Mouse (Mus musculus) urinary bladder, postnatal 36 days (tissue): ENCODE data around the gene Slc29a1.

ENCODE experiments used
- DNase-seq, 2 experiments: peaks; one replicate each; pipeline ENCODE4 v3.0.0; 2022; ENCODE audit warnings: low spot score in 2 of 2, mixed read lengths in 1 of 2

Gene Slc29a1

DNA sequence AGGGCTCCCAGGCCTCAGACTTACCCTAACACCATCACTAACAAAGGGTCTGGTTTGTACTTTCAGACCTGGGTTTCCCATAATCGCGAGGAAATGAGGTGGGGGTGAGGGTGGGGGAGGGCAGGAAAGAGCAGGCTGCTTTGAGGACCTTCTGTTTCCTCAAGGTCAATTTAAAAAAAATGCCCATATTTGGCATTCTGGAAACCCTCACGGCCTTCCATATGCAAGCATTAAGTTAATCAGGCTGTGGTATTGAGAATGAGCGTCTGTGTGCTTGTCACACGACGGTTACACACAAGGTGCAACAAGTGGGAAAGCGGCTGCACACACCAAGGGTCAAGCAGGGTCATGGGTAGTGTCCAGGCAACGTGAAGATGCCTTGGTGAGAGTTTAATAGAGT lies 12.6 kb upstream of the Slc29a1 start:
- no peak for DNase-seq

DNA sequence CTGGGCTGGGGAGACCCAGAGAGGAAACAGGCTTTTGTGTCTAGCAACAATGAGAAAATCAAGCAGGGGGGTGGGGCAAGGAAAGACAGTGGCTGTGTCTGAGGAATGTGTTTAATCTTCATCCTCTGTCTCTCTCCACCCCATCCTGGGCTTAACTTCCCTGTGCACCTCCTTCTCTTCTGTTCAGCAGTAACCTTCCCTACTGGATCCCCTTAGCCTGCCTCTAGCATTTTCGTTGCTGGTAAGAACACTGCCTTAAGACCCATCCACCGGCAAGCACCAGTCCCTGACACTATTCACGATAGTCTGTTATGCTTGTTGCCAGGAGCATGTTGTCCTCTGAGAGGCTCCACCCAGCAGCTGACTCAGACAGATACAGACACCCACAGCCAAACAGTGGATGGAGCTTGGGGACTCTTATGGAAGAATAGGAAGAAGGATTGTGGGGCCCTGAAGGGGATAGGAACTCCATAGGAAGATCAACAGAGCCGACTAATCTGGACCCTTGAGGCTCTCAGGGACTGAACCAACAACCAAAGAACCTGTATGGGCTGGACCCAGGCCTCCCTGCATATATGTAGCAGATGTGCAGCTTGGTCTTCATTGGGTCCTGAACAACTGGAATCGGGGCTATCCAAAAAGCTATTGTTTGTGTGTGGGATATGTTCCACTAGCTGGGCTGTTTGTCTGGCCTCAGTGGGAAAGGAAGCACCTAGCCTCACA lies 10.9 kb upstream of the Slc29a1 start:
- no peak for DNase-seq

DNA sequence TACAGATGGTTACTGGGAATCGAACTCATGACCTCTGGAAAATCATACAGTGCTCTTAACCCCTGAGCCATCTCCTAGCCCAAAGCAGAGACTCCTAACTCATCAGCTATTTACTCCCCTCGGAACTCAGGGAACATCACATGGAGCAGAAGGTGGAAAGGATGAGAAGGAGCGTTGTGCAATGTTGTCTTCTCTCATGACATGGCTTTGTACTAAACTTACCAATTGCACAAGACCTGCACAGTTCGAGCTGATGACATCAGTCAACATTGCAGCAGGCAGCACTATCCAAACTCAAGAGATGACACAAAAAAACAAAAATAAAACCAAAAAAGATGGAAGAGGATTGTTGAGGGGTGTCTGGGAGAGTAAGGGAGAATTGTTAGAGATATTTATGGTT lies 9.0 kb upstream of the Slc29a1 start:
- no peak for DNase-seq

DNA sequence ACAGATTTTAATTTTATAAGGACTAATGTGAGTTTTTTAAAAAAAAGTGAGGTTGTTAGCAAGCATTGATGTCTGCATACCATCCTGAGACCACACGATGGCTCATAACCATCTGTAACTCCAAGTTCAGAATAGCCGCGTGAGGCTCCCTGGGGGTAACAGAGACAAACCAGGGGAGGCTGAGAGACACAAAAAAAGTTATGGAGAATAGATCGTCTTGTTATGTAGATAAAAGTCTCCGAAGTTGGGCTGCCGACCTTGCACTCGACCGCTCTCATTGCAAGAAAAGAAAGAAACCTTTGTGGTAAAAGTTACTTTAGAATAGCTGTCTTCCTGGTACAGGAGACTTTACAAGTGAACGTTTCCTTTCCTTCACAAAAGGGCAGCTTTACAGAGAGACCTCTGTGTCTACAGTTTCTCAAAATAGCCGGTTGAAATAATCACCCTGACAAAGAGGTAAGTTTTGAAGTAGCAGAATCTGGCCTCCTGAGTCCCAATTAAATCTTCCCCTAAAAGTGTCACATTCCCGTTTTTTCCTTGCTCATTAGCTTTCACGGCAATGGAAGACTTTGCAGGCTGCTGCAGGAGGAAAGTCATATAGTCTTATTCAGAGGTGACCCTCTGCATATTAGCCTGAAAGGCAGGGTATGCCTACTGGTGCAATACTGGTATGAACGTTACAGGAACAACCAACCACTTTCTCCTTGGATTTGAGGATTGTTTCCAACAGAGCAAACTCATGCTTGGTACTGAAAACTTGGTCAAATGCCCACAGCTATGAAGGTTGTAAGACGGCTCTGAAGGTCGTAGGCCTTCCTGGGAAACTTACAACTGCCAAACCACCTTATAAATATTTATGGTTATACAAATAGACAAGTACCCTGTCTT lies 7.8 kb upstream of the Slc29a1 start:
- DNase-seq, result no peak

DNA sequence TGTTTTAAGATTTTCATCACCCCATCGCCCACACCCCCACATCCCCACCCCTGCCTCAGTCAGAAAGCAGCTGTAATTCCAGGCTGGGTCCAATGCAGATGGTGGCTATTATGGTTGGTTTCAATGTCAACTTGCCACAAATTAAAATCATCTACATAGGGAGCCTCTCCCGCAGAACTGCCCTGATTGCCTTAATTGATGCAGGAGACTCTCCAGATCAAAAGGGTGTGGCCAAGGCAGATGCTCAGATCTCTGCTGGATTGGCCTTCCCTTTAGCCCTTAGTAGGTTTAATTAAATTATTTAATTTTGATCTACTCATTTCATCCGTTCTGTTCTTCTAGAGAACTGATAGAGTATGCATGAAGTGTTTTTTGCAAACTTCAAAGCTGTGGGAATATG lies 3.6 kb upstream of the Slc29a1 start:
- DNase-seq, result no peak

DNA sequence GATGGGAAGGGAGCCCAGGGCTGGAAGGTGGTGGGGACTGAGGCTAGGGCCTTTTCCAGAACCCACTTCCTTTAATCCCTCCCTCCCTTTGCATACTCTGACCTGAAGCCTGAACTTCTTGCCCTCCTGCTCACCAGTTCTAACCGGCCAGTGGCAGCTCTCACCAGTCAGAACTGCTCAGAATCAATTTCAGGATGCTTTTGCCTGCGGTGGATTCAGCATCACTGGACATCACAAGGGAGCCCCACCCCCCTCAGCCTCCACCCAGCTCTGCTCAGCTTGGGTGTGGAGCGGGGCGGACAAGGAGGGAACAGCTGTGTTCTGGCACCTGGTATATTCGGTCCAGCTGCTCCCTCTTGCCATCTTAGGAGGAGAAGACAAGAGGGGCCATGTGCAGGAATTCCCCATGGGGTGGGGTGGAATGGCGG lies 2.5 kb upstream of the Slc29a1 start, which contains the start of gene Mymx:
Gene Mymx, minus strand, starts transcription at position 226 of the 428 bp plus-strand sequence.
- DNase-seq, result no peak

DNA sequence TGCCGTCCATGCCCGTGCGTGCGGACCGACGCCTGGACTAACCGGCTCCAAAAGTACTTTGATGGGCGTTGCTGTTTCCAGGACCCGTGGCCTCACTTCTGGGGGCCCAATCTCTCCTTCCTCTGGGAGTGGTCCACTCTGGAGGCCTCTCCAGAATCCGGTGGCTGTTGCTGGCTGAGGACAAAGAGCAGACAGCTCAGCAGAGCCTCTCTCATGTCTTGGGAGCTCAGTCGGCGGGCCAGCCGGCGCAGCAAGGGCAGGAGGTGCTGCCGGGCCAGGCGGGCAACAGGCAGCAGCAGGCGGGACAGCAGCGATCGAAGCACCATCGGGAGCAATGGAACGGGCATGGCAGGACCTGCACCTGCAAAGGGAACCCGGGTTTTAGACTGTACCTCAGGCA lies 1.9 kb upstream of the Slc29a1 start:
- DNase-seq, result no peak

DNA sequence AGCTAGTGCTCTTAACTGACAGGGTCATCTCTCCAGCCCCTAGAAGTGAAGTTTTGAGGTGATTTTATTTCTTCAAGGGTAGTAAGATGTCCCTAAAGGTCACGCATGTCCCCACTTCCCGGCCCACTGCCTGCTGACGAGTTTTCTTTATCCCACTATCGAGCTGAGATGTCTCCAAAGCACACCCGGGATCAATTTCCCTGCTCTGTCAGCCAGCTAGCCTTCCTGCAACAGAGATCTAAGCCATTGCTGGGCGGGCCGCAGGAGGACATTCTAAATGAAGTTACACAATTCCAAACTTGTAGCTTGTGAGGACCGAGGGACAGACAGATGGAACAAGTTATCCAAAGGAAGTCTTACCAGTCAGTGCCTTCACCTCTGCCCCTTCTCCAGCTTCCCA lies 861 bp upstream of the Slc29a1 start:
- no peak for DNase-seq

DNA sequence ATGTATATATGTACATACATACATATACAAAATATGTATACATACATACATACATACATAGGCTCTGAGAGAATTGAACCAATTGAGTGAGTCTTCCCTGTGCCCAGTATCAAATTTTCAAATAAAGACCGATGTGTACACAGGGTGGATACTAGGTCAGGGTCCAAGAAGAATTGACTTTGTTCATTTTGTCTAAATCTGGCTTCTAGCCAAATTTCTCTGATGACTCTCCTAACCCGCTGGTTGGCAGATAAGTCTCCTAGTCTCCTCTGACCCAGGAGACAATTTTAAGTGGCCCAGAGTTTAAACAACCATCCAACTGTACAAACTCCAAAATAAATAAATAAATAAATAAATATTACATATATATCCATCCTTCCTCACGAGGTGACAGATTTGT lies 515 bp downstream of the Slc29a1 start:
- no peak for DNase-seq

DNA sequence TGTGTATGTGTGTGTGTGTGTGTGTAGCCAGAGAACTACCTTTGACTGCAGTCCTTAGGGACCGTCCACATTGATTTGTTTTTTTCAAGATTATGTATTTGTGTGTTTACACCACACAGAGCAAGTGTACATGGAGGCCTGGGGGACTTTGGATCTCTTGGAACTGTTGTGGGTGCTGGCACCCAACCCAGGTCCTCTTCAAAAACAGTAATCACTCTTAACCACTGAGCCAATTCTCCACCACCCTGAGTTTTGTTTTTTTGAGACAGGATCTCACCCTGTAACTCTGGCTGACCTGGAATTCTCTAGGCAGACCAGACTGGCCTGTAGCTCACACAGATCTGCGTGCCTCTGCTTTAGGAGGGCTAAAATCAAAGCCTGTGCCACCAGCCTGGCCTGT lies 1.0 kb downstream of the Slc29a1 start:
- no peak for DNase-seq

DNA sequence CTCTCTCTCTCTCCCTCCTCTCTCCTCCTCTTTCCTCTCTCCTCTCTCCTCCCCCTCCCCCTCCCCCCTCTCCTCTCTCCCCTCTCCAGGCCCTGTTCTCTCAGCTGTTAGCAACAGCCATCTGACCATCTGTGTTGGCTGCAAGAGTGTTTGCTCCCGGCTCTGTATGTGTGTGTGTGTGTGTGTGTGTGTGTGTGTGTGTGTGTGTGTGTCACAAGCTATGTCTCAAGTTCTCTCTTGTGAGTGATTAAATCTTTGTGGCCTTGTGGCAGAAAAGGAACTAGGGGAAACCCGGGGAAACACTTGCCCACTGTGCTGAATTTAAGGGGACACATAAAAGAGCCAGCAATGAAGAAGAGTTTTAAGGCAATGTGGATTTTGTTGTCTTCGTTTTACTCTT lies 1.6 kb downstream of the Slc29a1 start:
- no peak for DNase-seq

DNA sequence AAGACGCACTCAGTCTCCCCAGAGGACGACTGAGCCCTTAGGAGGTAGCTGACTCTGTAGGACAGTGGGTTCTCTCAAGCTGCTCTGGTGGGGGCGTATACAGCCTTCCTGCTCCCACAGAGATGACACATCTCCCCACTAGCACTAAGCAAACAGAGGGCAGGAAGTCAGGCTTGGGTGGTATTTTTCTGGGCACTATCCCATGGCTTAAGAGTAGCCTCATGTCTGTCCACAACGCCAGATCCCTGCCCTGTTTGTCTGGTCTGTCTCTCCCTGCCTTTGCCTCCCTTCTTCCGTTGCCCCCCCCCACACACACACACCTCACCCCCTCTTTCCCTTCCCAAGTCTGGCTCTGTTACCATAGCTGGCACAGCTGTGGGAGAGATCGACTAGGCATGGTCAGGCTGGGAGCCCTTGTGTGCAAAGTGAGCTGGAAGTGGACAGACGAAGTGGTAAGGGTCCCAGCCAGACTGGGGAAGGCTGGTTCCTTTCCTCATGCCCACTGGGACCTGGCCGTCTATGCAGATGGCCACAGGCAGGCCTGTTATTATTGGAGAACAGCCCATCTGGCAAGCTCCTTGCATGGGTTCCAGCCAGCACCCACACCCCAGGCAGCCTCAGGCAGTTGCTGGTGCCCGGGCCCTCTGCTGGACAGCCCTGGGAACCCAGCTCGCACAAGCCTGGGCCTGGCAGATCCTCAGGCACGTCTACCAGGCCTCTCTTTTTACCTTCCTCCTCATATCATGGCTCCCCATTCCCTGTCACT lies 2.6 kb downstream of the Slc29a1 start:
- peak; percentile 58 to 84 for DNase-seq

DNA sequence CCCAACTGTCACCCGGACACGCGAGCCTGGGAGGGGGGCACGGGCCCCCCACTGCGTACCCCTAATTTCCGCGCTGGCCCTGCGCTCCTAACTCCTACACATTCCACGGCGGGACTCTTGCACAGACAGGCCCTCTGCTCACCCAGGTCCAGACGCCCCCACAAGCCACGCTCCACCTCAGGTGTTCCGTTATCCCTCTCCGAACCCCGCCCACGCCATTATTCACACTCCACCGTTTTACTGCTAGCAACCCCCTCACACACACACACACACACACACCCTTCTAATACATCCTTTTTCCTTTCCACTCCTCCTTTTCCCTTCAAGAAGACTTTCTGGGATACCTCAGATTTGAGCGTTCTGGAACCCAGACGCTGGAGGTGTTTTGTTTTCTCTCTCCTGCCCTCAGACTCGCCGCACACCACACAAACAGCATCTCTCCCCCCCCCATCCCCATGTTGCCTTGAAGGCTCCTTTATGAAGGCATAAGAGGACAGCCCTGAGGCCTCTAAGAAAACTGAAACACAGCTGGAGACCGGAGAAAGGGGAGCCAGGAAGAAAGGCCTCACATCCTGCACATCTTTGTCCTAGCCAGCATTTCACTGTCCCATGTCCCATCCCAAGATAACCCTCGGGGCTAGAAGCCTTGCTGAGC lies 3.5 kb downstream of the Slc29a1 start:
- DNase-seq, result no peak

DNA sequence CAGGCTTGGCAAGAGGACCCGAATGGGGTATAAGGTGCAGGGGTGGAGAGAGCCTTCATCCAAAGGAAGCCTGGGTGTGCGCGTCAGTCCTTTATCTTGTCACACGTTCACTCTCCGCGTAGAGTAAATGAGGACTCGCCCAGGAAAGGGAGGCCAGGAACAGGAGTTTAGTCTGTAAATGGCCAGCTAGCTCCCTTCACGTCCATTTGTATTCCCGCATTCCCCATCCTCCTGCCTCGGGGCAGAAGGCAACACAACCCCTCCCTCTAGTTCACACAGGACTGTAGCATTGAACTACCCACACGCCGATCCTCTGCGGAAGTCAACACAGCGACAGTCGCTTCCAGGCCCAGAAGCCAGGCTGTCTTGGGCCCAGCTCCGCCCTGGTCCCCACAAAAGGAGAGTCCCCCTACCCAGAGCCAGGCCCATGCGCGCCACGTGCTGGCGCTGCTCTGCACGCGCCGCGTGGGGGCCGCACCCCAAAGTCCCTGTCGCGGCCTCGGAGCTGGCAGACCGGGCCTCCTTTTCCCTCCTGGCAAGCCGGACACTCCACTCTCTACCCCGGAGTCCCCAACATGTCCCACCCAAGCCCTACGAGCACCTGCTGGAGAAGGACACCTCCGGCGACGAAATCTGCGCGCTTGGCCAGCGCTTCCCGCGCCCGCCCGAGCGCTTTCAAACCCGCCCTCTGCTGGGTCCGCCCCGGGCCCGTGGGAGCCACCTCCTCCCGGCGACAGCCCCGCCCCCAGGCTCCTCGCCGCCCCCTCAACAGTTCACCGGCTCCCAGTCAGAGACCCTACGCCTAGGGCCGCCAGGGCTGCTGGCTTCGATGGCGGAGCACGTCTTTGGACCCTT lies 4.3 kb downstream of the Slc29a1 start:
- peak; percentile 64 to 72 for DNase-seq

DNA sequence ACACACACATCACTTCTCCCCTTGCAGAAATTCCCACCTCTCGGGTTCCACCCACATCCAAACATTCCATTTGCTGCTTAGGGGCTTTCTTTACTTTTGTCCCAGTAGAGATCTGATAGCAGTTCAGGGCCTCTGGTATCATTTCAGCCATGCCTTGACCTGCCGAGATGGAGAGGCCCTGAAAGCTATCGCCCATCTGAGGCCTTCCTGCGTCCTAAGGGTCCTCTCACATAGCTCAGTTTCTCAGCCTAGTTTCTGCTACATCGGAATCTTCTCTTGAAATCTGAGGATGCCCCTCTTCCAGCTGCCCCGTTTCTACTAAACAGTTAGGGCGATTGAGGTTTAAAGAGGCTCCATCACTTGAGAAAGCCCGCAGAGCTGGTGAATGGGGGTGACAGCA lies 5.2 kb downstream of the Slc29a1 start:
- DNase-seq, result no peak

DNA sequence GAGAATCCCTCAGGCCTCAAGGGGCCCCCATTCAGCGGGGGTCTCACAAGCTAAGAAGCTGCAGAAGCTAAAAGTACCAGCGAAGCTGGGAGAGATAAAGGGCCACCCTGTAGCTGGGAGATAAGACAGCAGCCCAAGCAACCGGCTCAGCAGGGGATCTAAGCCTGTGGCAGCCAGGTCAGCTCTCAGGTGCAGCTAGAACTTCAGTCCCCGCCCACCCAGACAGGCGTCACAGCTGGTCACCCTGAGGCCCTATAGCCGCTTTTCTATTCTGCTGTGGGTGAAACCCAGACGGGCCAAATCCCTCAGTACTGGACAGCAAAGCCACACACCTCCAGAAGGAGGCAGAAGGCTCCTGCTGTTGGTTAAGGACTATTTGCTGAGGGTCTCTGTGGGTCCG lies 5.9 kb downstream of the Slc29a1 start:
- no peak for DNase-seq

DNA sequence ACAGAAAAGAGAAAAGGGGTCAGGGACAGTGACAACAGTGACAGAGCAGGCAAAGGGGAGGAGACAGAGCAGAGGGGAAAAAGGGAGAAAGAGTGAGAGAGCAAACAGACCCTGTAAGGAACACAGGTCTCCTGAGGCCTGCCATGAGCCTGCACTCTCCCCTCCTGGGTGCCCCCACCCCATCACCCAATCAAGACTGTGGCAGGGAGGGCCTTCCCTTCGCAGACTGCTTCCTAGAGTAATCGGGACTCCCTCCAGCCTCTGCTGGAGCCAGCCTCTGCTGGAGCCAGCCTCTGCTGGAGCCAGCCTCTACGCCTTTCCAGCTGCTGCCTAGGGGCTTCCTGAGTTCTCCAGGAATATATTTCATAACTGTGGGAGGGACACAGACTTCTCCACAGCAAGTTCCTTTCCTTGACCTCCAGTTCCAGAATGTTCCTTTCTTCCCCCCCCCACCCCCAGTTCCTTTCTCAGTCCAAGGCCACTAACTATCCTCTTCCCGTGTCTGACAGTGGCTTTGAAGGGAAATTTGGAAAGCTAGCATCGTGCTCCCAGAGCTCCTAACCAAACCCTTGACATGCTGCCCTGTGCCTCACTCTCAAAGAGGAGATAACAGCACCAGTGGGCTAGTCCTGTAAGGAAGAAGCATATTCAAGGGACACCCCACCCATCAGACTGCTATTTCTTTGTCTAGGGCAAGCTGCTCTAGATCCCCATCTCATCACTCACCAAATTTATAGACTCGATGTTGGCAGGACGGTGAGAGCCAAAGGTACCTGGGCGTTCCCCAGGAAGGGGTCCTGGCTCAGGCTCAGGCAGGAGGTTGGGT lies 6.6 kb downstream of the Slc29a1 start:
- DNase-seq, result no peak

DNA sequence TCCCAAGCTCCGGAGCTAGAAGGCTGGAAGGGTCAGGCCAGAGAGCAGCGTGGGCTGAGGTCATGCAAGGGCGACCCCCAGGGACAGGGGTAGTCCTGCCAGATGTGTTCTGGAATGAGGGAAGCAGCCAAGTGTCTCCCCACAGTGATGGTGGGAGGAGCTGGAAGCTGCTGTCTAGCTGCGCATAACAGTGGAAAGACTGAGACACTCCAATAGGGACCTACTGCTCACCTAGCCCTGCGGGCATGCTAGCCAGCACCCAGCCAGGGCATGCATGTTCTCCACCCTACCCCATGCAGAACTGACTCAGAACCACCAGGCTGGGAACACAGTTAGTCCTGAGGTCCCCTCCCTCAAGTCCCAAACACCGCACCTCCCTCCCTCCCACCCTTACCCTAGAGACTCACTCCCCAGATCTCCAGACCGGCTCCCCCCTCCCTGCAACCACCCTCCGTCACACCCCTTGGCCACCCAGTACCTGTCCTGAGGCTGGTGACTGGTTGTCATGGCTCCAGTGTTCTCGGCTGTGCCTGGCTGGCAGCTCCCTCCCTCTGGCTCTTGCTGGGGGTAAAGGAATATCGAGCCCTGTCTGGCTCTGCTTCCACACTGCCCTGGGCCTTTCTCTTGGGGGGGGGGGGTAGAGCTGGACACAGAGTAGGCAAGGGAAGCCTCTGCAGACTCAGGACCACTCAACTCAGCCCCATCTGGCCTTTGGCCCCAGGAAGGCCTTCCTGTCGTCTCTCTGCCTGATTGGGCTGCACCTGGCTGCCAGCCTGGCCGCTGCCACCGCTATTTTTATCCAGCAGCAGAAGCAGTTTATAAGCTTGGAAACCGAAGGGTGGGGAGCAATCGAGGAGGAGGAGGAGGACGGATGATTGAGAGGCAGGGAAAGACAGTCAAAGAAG lies 7.5 kb downstream of the Slc29a1 start:
- no peak for DNase-seq

DNA sequence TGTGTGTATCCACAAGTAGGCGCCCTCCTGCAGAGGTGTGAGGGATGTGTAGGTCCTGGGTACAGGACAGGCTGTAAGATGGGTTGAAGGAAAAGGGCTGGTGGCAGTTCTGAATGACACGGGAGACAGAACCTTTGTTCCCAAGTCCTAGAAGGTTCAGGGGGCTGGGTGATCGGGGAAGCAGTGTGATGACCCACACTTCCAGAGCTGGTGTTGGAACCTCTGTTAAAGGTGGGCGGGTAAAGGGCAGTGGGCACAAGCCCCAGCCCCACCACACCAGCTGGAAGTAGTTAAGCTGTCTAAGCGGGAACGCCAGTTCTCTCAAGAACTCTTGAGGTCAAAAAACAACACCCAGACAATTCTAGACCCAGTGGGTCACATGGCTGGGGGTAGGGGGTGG lies 9.0 kb downstream of the Slc29a1 start:
- no peak for DNase-seq
